In the genomic region with DNA sequence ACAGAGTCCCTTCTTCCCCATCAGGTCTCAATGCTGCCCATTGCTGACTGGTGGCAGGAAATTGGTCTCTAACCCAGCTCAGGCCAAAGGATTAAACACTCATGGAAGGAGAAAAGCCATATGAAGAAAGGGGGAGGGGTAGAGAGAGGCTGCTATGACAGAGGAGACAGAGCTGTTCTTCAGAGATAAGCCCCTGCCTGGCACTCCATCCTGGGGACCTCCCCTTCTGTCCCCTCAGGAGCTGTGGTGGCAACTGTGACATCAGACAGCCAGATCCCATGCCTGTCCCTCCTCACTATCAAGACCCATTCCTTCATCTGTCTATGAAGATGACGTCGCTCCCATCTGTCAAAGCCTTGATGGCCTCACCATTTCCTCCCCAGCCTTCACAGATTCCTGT, we compare ENCODE assay signal across 23 mouse cellular contexts.
DNase-seq lines count a peak whose midpoint lies in the region; ATAC-seq and TF ChIP-seq lines count a peak whose summit lies in the region.
"Had no signal": no experiment of that assay in that cellular context is flagged by ENCODE, and none has a peak within 500 bp of the region (broad histone marks: within the 10 kb centered on the region; RNA-seq: fewer than 3 reads in every experiment).

No protein-coding gene starts in this region.

- DNase-seq in embryonic facial prominence, embryonic 10.5 days (ENCODE audit: low spot score), result no peak
- no peak for DNase-seq in liver, embryonic 11.5 days (ENCODE audit: low spot score)
- DNase-seq in liver, postnatal 0 days, result no peak
- DNase-seq in brain, embryonic 14.5 days (ENCODE audit: low read depth), result peak; percentile 51
- no peak for DNase-seq in thymus, postnatal 4 days
- no peak for DNase-seq in frontal cortex, postnatal 10 days (ENCODE audit: low spot score in 2 of 2)
- DNase-seq: adrenal gland, postnatal 10 days; cerebellum, adult 2 months; cerebellum, postnatal 36 days; embryo, embryonic 11 days; forebrain, postnatal 0 days; gastrocnemius, postnatal 25 days; heart, adult 2 months; kidney, adult 11 months; kidney, postnatal 4 days; lung, adult 2 months; lung, postnatal 4 days; thymus, adult 18-20 months; thymus, postnatal 36 days had no signal

- no peaks in the 10 kb centered on the region for H3K36me3 ChIP-seq in embryonic facial prominence, embryonic 13.5 days
- H3K36me3 ChIP-seq in embryonic facial prominence, embryonic 10.5 days (replicated peaks), result no peaks in the 10 kb centered on the region
- no peaks in the 10 kb centered on the region for H3K36me3 ChIP-seq in liver, embryonic 11.5 days (ENCODE audit: control insufficient read depth, insufficient read depth, low read length)
- no peaks in the 10 kb centered on the region for H3K36me3 ChIP-seq in liver, postnatal 0 days (replicated peaks; ENCODE audit: insufficient read depth, low read length)
- no peaks in the 10 kb centered on the region for H3K36me3 ChIP-seq in midbrain, embryonic 13.5 days
- H3K36me3 ChIP-seq: limb, embryonic 13.5 days had no signal

- no peak overlapping the region for H3K4me2 ChIP-seq in embryonic facial prominence, embryonic 13.5 days
- no peak overlapping the region; the same call in 1 of the 2 replicates for H3K4me2 ChIP-seq in liver, embryonic 11.5 days
- no peak overlapping the region for H3K4me2 ChIP-seq in liver, postnatal 0 days (ENCODE audit: low read depth, low read length)
- no peak overlapping the region for H3K4me2 ChIP-seq in midbrain, embryonic 13.5 days (replicated peaks)
- H3K4me2 ChIP-seq: limb, embryonic 13.5 days had no signal

- WGBS in embryonic facial prominence, embryonic 13.5 days, result 82% methylated on average over 2 of the region's 2 CpGs
- WGBS in embryonic facial prominence, embryonic 10.5 days, result 88% methylated on average over 2 of the region's 2 CpGs
- WGBS in liver, embryonic 11.5 days, result 45% methylated on average over 2 of the region's 2 CpGs
- 62% methylated on average over 2 of the region's 2 CpGs for WGBS in liver, postnatal 0 days (ENCODE audit: insufficient replicate concordance)
- WGBS in midbrain, embryonic 13.5 days, result 83% methylated on average over 2 of the region's 2 CpGs

- ATAC-seq in embryonic facial prominence, embryonic 13.5 days (ENCODE audit: insufficient number of reproducible peaks, insufficient read depth, low FRiP score, low TSS enrichment, low read depth), result no peak
- ATAC-seq in liver, embryonic 11.5 days (replicated peaks; ENCODE audit: low FRiP score), result peak; percentile 92
- ATAC-seq in liver, postnatal 0 days, result no peak
- ATAC-seq in midbrain, embryonic 13.5 days, result peak; percentile 29; the same call in 1 of the 2 replicates
- ATAC-seq: activated CD4-positive, CD25-positive, alpha-beta regulatory T cell, adult 4 months; forebrain, postnatal 0 days had no signal

- H3K4me1 ChIP-seq in embryonic facial prominence, embryonic 13.5 days, result peaks cover 28% of the 10 kb centered on the region
- peaks cover 21% of the 10 kb centered on the region for H3K4me1 ChIP-seq in embryonic facial prominence, embryonic 10.5 days
- H3K4me1 ChIP-seq in liver, embryonic 11.5 days (replicated peaks; ENCODE audit: control insufficient read depth, insufficient read depth, low read length), result peaks cover 17% of the 10 kb centered on the region
- H3K4me1 ChIP-seq in liver, postnatal 0 days (ENCODE audit: insufficient read depth), result no peaks in the 10 kb centered on the region
- H3K4me1 ChIP-seq in midbrain, embryonic 13.5 days (replicated peaks), result peaks cover 45% of the 10 kb centered on the region

- no peak overlapping the region for H3K9ac ChIP-seq in embryonic facial prominence, embryonic 13.5 days
- H3K9ac ChIP-seq in liver, embryonic 11.5 days (ENCODE audit: low read depth, low read length), result no peak overlapping the region
- H3K9ac ChIP-seq in liver, postnatal 0 days (replicated peaks), result no peak overlapping the region
- no peak overlapping the region for H3K9ac ChIP-seq in midbrain, embryonic 13.5 days (replicated peaks)
- H3K9ac ChIP-seq: forebrain, postnatal 0 days; limb, embryonic 13.5 days had no signal

- TF ChIP-seq EP300 in liver, postnatal 0 days (IDR thresholded peaks at IDR 0.05; ENCODE audit: low read depth), result no peak

- H3K27ac ChIP-seq in embryonic facial prominence, embryonic 13.5 days, result 0 out of 2 replicates have a peak overlapping the region, but pooled peaks have one; percentile 19
- no peak overlapping the region for H3K27ac ChIP-seq in embryonic facial prominence, embryonic 10.5 days (replicated peaks)
- H3K27ac ChIP-seq in liver, embryonic 11.5 days (ENCODE audit: low read depth, low read length), result no peak overlapping the region
- H3K27ac ChIP-seq in liver, postnatal 0 days (ENCODE audit: low read depth), result no peak overlapping the region
- H3K27ac ChIP-seq in midbrain, embryonic 13.5 days, result no peak overlapping the region
- H3K27ac ChIP-seq: heart, adult 2 months had no signal

- H3K4me3 ChIP-seq in embryonic facial prominence, embryonic 13.5 days, result no peak overlapping the region
- H3K4me3 ChIP-seq in embryonic facial prominence, embryonic 10.5 days, result no peak overlapping the region
- H3K4me3 ChIP-seq in liver, embryonic 11.5 days (ENCODE audit: low read depth, low read length), result no peak overlapping the region
- no peak overlapping the region for H3K4me3 ChIP-seq in liver, postnatal 0 days (ENCODE audit: low read depth, low read length)
- no peak overlapping the region for H3K4me3 ChIP-seq in midbrain, embryonic 13.5 days (replicated peaks)
- H3K4me3 ChIP-seq: heart, adult 2 months; limb, embryonic 13.5 days had no signal

- TF ChIP-seq CTCF in liver, postnatal 0 days (IDR thresholded peaks at IDR 0.05; ENCODE audit: low read depth), result no peak
- TF ChIP-seq CTCF in brain, embryonic 14.5 days (IDR thresholded peaks at IDR 0.05; ENCODE audit: borderline replicate concordance, extremely low read depth, insufficient read depth, insufficient read length), result no peak

- peaks cover 11% of the 10 kb centered on the region for H3K27me3 ChIP-seq in embryonic facial prominence, embryonic 13.5 days
- H3K27me3 ChIP-seq in embryonic facial prominence, embryonic 10.5 days (replicated peaks; ENCODE audit: low read depth, poor library complexity, severe bottlenecking), result no peaks in the 10 kb centered on the region; the same call in none of the 2 replicates
- no peaks in the 10 kb centered on the region; the same call in 1 of the 2 replicates for H3K27me3 ChIP-seq in liver, embryonic 11.5 days (replicated peaks; ENCODE audit: control insufficient read depth, insufficient read depth, low read length)
- no peaks in the 10 kb centered on the region for H3K27me3 ChIP-seq in liver, postnatal 0 days (ENCODE audit: insufficient read depth, low read length)
- H3K27me3 ChIP-seq in midbrain, embryonic 13.5 days, result no peaks in the 10 kb centered on the region

- no peaks in the 10 kb centered on the region for H3K9me3 ChIP-seq in embryonic facial prominence, embryonic 13.5 days
- H3K9me3 ChIP-seq in embryonic facial prominence, embryonic 10.5 days, result no peaks in the 10 kb centered on the region
- H3K9me3 ChIP-seq in liver, embryonic 11.5 days (ENCODE audit: control insufficient read depth, low read length), result no peaks in the 10 kb centered on the region
- no peaks in the 10 kb centered on the region for H3K9me3 ChIP-seq in liver, postnatal 0 days (ENCODE audit: low read length)
- no peaks in the 10 kb centered on the region for H3K9me3 ChIP-seq in midbrain, embryonic 13.5 days
- H3K9me3 ChIP-seq: limb, embryonic 13.5 days had no signal

- TF ChIP-seq POLR2A in brain, embryonic 14.5 days (IDR thresholded peaks at IDR 0.05; ENCODE audit: borderline replicate concordance, extremely low read depth, insufficient read depth, insufficient read length, poor library complexity, severe bottlenecking), result no peak

Comparison
In these comparisons a context has a peak if more than half of its experiments do, and no peak if none do; other contexts are left out.
1. ATAC-seq: peak in liver, embryonic 11.5 days (single experiment) and midbrain, embryonic 13.5 days (single experiment); none in embryonic facial prominence, embryonic 13.5 days (single experiment) and liver, postnatal 0 days (single experiment).